Mouse (Mus musculus): ENCODE measurements around the gene Gm20388. TPM values are rescaled to one million over a fixed set of nuclear protein-coding genes. Genes with fewer than 3 reads are reported as not detected.

The Gm20388 gene
- polyA plus RNA-seq, 1 experiment from 2014 or later, result not detected

DNA sequence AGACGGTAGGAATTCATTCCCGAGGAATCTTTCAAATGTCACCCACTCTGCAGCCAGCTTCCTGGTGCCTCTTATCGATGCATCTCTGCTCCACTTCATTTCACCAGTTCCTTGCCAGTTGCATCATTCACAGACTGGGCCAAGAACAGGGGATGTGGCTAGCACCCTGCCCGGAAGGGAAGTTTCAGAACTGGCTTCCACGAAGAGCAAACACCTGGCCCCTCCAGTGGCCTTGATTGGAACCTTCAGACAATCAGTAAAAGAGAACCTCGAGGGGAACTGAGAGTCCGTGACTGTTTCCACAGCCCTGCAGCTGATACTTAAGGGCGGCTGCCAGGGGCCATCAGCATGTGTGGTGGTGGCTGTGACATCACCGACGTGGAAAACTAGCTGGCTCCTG is 1937.9 kb downstream of the Gm20388 start:
- Histone ChIP-seq H3K4me3 (ENCODE audit: low read depth, low read length) (no peak overlapping the region), H3K4me2 (replicated peaks; ENCODE audit: low read depth) (no peak overlapping the region), H3K9me3 (ENCODE audit: control insufficient read depth) (no peaks in the 10 kb centered on the region), H3K36me3 (ENCODE audit: control insufficient read depth, insufficient read depth) (no peaks in the 10 kb centered on the region), H3K27ac (ENCODE audit: low read depth, low read length) (no peak overlapping the region), H3K9ac (ENCODE audit: low read depth, low read length) (no peak overlapping the region), H3K27me3 (replicated peaks; ENCODE audit: control insufficient read depth, insufficient read depth, low read length) (no peaks in the 10 kb centered on the region), H3K4me1 (replicated peaks; ENCODE audit: control insufficient read depth, insufficient read depth, low read length) (no peaks in the 10 kb centered on the region; the same call in 1 of the 2 replicates)
- no peak for TF ChIP-seq CTCF (IDR thresholded peaks at IDR 0.05; ENCODE audit: low read depth)
- ATAC-seq, result no peak
- WGBS, result 56% methylated on average over 10 of the region's 10 CpGs

DNA sequence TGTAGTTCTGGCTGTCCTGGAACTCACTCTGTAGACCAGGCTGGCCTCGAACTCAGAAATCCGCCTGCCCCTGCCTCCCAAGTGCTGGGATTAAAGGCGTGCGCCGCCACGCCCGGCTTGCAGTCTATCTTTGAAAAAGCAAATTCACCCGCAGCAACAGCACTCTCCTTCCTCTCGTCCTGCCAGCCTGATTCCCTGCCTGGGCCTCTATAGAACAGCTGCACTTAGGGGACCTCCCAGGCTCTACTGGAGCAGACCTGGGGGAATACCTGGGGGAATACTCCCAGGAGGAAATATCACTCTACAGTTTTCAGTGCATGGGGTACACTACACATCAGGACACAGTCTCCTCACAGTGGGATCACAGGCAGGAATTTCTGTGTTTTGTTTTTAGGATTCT is 1938.7 kb downstream of the Gm20388 start:
- TF ChIP-seq CTCF (IDR thresholded peaks at IDR 0.05; ENCODE audit: low read depth), result no peak

DNA sequence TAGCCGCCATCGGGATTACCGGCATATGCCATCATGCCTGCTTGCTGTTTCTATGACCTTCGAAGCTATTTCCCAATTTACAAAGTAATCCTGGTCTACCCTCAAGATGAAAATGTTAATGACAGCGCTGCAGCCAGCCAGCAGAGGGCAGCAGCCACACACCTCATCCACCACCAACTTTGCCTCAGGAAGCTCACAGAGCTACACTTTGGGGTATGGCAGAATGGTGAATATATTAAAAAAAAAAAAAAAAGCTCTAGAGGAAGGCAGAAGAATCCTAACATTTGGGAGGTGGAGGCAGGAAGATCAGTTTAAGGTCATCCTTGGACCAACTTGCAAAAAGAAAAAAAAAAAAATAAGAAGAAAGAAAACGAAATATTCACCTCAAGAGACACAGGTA is 1939.4 kb downstream of the Gm20388 start:
- Histone ChIP-seq H3K27me3 (replicated peaks; ENCODE audit: control insufficient read depth, insufficient read depth, low read length) (no peaks in the 10 kb centered on the region), H3K9me3 (ENCODE audit: control insufficient read depth) (no peaks in the 10 kb centered on the region), H3K36me3 (ENCODE audit: control insufficient read depth, insufficient read depth) (no peaks in the 10 kb centered on the region), H3K4me2 (replicated peaks; ENCODE audit: low read depth) (no peak overlapping the region), H3K4me1 (replicated peaks; ENCODE audit: control insufficient read depth, insufficient read depth, low read length) (no peaks in the 10 kb centered on the region; the same call in 1 of the 2 replicates), H3K4me3 (ENCODE audit: low read depth, low read length) (no peak overlapping the region), H3K9ac (ENCODE audit: low read depth, low read length) (no peak overlapping the region), H3K27ac (ENCODE audit: low read depth, low read length) (no peak overlapping the region)
- WGBS, result 16% methylated on average over 6 of the region's 6 CpGs
- TF ChIP-seq CTCF (IDR thresholded peaks at IDR 0.05; ENCODE audit: low read depth), result peak; percentile 93
- ATAC-seq, result no peak

More for the DNA sequence above, 1938.7 kb downstream of the Gm20388 start:
- Histone ChIP-seq H3K36me3 (ENCODE audit: control insufficient read depth, insufficient read depth) (no peaks in the 10 kb centered on the region), H3K4me1 (replicated peaks; ENCODE audit: control insufficient read depth, insufficient read depth, low read length) (no peaks in the 10 kb centered on the region; the same call in 1 of the 2 replicates), H3K9ac (ENCODE audit: low read depth, low read length) (no peak overlapping the region), H3K9me3 (ENCODE audit: control insufficient read depth) (no peaks in the 10 kb centered on the region), H3K4me2 (replicated peaks; ENCODE audit: low read depth) (no peak overlapping the region), H3K4me3 (ENCODE audit: low read depth, low read length) (no peak overlapping the region), H3K27me3 (replicated peaks; ENCODE audit: control insufficient read depth, insufficient read depth, low read length) (no peaks in the 10 kb centered on the region), H3K27ac (ENCODE audit: low read depth, low read length) (no peak overlapping the region)
- no peak for ATAC-seq
- WGBS, result 62% methylated on average over 9 of the region's 9 CpGs

DNA sequence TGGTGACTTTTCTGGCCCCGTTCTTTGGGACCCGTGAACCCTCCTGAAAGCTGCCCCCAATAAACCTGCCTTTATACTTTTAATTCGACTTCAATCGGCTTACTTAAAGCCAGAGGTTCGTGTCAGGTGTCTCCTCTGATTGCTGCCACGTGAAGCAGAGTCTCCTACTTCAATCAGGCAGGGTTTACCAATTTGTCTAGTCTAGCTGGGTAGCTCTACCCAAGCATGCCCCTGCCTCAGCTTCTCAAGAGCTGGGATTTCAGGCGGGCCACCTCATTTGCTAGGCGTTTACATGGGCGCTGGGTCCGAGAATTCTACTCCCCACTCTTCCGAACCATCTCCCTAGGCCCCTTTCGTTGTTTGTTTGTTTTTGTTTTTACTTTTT is 1939.8 kb downstream of the Gm20388 start:
- 45% methylated on average over 12 of the region's 12 CpGs for WGBS
- Histone ChIP-seq H3K9me3 (ENCODE audit: control insufficient read depth) (no peaks in the 10 kb centered on the region), H3K27me3 (replicated peaks; ENCODE audit: control insufficient read depth, insufficient read depth, low read length) (no peaks in the 10 kb centered on the region), H3K4me3 (ENCODE audit: low read depth, low read length) (no peak overlapping the region), H3K4me1 (replicated peaks; ENCODE audit: control insufficient read depth, insufficient read depth, low read length) (no peaks in the 10 kb centered on the region; the same call in 1 of the 2 replicates), H3K27ac (ENCODE audit: low read depth, low read length) (no peak overlapping the region), H3K9ac (ENCODE audit: low read depth, low read length) (peak overlapping the region; percentile 60; the same call in 1 of the 2 replicates), H3K36me3 (ENCODE audit: control insufficient read depth, insufficient read depth) (no peaks in the 10 kb centered on the region), H3K4me2 (replicated peaks; ENCODE audit: low read depth) (peak overlapping the region; percentile 61)
- no peak for ATAC-seq
- no peak for TF ChIP-seq CTCF (IDR thresholded peaks at IDR 0.05; ENCODE audit: low read depth)

DNA sequence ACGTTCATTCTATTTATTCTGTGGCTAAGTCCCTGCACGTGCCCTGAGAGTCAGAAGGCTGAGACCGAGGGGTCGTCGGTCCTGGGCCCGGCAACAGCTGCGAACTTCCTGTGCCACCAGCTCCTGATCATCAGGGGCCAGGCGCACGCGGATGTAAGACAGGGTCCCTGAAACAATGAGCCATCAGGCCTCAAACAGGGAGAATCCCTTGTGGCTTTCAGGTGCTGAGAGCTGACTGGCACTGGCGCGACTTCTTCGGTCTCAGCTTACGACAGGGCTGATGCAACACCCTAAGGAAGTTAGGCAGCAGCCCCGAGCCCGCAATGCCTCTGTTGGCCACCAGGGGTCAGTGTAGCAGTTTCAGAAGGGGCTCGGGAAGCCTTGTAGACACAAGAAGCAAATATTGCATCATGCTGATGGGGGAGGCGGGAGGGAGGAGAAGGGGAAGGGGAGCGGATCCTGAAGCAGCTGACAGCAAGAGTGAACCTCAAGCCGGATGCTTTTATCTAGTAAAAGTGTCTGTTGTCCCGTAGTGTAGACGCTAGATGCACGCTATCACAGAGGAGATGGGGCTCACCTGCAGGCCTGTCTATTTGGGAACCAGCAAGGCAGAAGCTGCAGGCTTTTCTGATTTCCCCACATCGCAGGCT is 1940.3 kb downstream of the Gm20388 start:
- WGBS, result 5% methylated on average over 24 of the region's 24 CpGs
- H3K36me3 ChIP-seq (ENCODE audit: control insufficient read depth, insufficient read depth), result no peaks in the 10 kb centered on the region
- H3K9me3 ChIP-seq (ENCODE audit: control insufficient read depth), result no peaks in the 10 kb centered on the region
- H3K4me3 ChIP-seq (ENCODE audit: low read depth, low read length), result no peak overlapping the region
- no peaks in the 10 kb centered on the region; the same call in 1 of the 2 replicates for H3K4me1 ChIP-seq (replicated peaks; ENCODE audit: control insufficient read depth, insufficient read depth, low read length)
- peak; percentile 76 for ATAC-seq
- peak overlapping the region; percentile 60 for H3K9ac ChIP-seq (ENCODE audit: low read depth, low read length)
- TF ChIP-seq CTCF (IDR thresholded peaks at IDR 0.05; ENCODE audit: low read depth), result peak; percentile 99
- peak overlapping the region; percentile 61 for H3K4me2 ChIP-seq (replicated peaks; ENCODE audit: low read depth)
- no peak overlapping the region for H3K27ac ChIP-seq (ENCODE audit: low read depth, low read length)
- no peaks in the 10 kb centered on the region for H3K27me3 ChIP-seq (replicated peaks; ENCODE audit: control insufficient read depth, insufficient read depth, low read length)

DNA sequence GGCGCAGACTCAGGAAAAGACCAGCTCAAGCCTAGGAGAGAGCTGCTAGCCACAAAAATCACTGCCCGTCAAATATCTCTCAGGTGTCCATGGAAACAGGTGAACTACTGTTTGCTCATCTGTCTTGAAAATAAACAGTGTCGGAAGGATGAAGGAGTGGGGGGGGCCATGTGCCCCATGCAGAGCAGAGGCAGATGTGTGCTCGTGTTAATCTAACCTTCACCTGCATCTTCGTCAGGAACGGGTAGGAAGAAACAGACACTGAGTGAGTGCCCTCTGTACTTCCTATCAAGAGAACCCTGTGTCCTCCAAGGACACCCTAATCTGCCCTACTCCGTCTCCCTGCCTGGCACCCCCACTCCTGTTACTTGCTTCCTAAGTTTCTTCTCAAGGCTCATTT is 1941.1 kb downstream of the Gm20388 start:
- H3K9ac ChIP-seq (ENCODE audit: low read depth, low read length), result no peak overlapping the region
- H3K36me3 ChIP-seq (ENCODE audit: control insufficient read depth, insufficient read depth), result no peaks in the 10 kb centered on the region
- no peak for TF ChIP-seq CTCF (IDR thresholded peaks at IDR 0.05; ENCODE audit: low read depth)
- H3K9me3 ChIP-seq (ENCODE audit: control insufficient read depth), result no peaks in the 10 kb centered on the region
- no peaks in the 10 kb centered on the region for H3K27me3 ChIP-seq (replicated peaks; ENCODE audit: control insufficient read depth, insufficient read depth, low read length)
- H3K27ac ChIP-seq (ENCODE audit: low read depth, low read length), result no peak overlapping the region
- no peaks in the 10 kb centered on the region; the same call in 1 of the 2 replicates for H3K4me1 ChIP-seq (replicated peaks; ENCODE audit: control insufficient read depth, insufficient read depth, low read length)
- no peak for ATAC-seq
- WGBS, result 46% methylated on average over 7 of the region's 7 CpGs
- H3K4me3 ChIP-seq (ENCODE audit: low read depth, low read length), result no peak overlapping the region
- H3K4me2 ChIP-seq (replicated peaks; ENCODE audit: low read depth), result no peak overlapping the region
